Mouse (Mus musculus) MEL (cell line): ENCODE results near the gene Ctcf.

Source experiments
- CHD2 ChIP-seq: IDR thresholded peaks from 2 replicates; pipeline ENCODE4 v1.6.1; 2011; ENCODE audit warnings: low read length, improper control_type of control experiment
- CTCF ChIP-seq, 3 experiments: IDR thresholded peaks in 2 of 3; conservative IDR thresholded peaks in 1 of 3; 2 replicates each; pipeline ENCODE4 v1.5.1; 2011 to 2012; ENCODE audit warnings: low read length in 3 of 3, low read depth in 2 of 3, mild to moderate bottlenecking in 2 of 3, improper control_type of control experiment in 1 of 3, inconsistent platforms in 1 of 3, mixed read lengths in 1 of 3, moderate library complexity in 1 of 3; ENCODE audit not compliant: control insufficient read depth in 1 of 3, insufficient read depth in 1 of 3, poor library complexity in 1 of 3, severe bottlenecking in 1 of 3
- EP300 ChIP-seq, 2 experiments: IDR thresholded peaks; 2 replicates each; pipeline ENCODE4 v1.6.1; 2011; ENCODE audit warnings: improper control_type of control experiment in 2 of 2, low read length in 2 of 2, low read depth in 1 of 2, mild to moderate bottlenecking in 1 of 2
- GABPA ChIP-seq: IDR thresholded peaks from 2 replicates; pipeline ENCODE4 v1.6.1; 2012; ENCODE audit warnings: low read depth, mild to moderate bottlenecking, inconsistent platforms, low read length, improper control_type of control experiment, moderate library complexity
- GATA1 ChIP-seq: IDR thresholded peaks from 2 replicates; pipeline ENCODE4 v1.6.1; 2011; ENCODE audit warnings: low read depth, low read length, improper control_type of control experiment
- MAFK ChIP-seq: IDR thresholded peaks from 2 replicates; pipeline ENCODE4 v1.6.1; 2011; ENCODE audit warnings: low read depth, mild to moderate bottlenecking, low read length, improper control_type of control experiment, borderline replicate concordance
- MAX ChIP-seq: IDR thresholded peaks from 2 replicates; pipeline ENCODE4 v1.6.1; 2011; ENCODE audit warnings: low read length, improper control_type of control experiment
- MYC ChIP-seq: IDR thresholded peaks from 2 replicates; pipeline ENCODE4 v1.6.1; 2011; ENCODE audit warnings: low read depth, mild to moderate bottlenecking, low read length, improper control_type of control experiment, moderate library complexity
- NELFE ChIP-seq: IDR thresholded peaks from 2 replicates; pipeline ENCODE4 v1.6.1; 2011; ENCODE audit warnings: low read depth, low read length, improper control_type of control experiment
- RCOR1 ChIP-seq: IDR thresholded peaks from 2 replicates; pipeline ENCODE4 v1.6.1; 2012; ENCODE audit warnings: low read depth, mild to moderate bottlenecking, inconsistent platforms, low read length, improper control_type of control experiment
- TAL1 ChIP-seq: IDR thresholded peaks from 2 replicates; pipeline ENCODE4 v1.6.1; 2012; ENCODE audit warnings: mild to moderate bottlenecking, inconsistent platforms, low read length, moderate library complexity, mixed read lengths
- TCF12 ChIP-seq: IDR thresholded peaks from 2 replicates; pipeline ENCODE4 v1.6.1; 2014; ENCODE audit warnings: low read depth, mild to moderate bottlenecking, inconsistent platforms, low read length, improper control_type of control experiment, moderate library complexity
- USF1 ChIP-seq: IDR thresholded peaks from 2 replicates; pipeline ENCODE4 v1.6.1; 2014; ENCODE audit warnings: low read depth, mild to moderate bottlenecking, inconsistent platforms, low read length, improper control_type of control experiment, moderate library complexity
- ZMIZ1 ChIP-seq: IDR thresholded peaks from 2 replicates; pipeline ENCODE4 v1.6.1; 2012; ENCODE audit warnings: low read depth, mild to moderate bottlenecking, inconsistent platforms, low read length, improper control_type of control experiment, moderate library complexity

GRCm38 (mm10) chr8:105638510-105638909 lies 2.1 kb downstream of the Ctcf start:
- TF ChIP-seq CTCF (IDR thresholded peaks at IDR 0.05 in 2 of 3, conservative IDR thresholded peaks at IDR 0.05 in 1 of 3; ENCODE audit: control insufficient read depth in 1 of 3, insufficient read depth in 1 of 3, low read depth in 2 of 3, low read length in 3 of 3, poor library complexity in 1 of 3, severe bottlenecking in 1 of 3) (no peak), TCF12 (no peak), MYC (no peak), USF1 (no peak), MAFK (no peak), CHD2 (no peak), MAX (no peak), NELFE (no peak), GATA1 (no peak), RCOR1 (no peak), ZMIZ1 (no peak), GABPA (no peak), TAL1 (no peak), EP300 (IDR thresholded peaks at IDR 0.05; ENCODE audit: low read depth in 1 of 2, low read length in 2 of 2) (no peak)
